Mouse (Mus musculus): ENCODE measurements around the gene Rimklb. TPM values are rescaled to one million over a fixed set of nuclear protein-coding genes. Genes with fewer than 3 reads are reported as not detected.
A peak's percentile ranks its signal among the peaks of the same experiment; 100 is the strongest.
"Not testable (repeated sequence)": the region's sequence is repeated elsewhere in the genome, so short reads cannot be mapped to it uniquely, and the experiment has no call there.

The Rimklb gene
- polyA plus RNA-seq, 1 experiment from 2014 or later, result 108 TPM

DNA sequence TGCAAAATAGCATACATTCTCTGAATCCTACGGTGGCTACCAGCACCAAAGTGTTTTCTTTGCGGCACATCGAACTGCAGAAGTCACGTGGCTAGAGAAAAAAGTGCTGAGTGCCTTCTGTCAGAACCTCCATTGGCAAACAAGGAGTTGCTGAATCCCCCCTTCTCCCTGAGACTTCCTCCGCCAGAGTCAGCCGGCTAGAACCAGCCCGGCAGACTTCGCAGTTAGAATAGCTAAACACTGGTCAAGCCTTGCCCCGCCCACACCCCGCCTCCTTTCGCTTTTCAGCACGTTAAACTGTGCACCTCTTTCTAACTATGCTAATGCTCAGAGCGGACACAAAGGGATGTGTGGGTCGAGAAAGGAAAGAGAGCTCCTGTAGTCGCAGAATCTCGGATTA is 7.0 kb downstream of the Rimklb start:
- ATAC-seq (peak; percentile 76), DNase-seq (ENCODE audit: low spot score) (peak; percentile 93)
- Histone ChIP-seq H3K4me2 (ENCODE audit: low read length) (peak overlapping the region; percentile 60), H3K9me3 (replicated peaks; ENCODE audit: control insufficient read depth, low read length) (no peaks in the 10 kb centered on the region), H3K4me3 (ENCODE audit: low read depth, low read length) (peak overlapping the region; percentile 25), H3K36me3 (ENCODE audit: control insufficient read depth, insufficient read depth, low read length) (no peaks in the 10 kb centered on the region), H3K9ac (ENCODE audit: low read length) (peak overlapping the region; percentile 59), H3K27me3 (replicated peaks; ENCODE audit: control insufficient read depth, insufficient read depth, low read length) (no peaks in the 10 kb centered on the region), H3K4me1 (ENCODE audit: control insufficient read depth, insufficient read depth, low read length) (peaks cover 20% of the 10 kb centered on the region), H3K27ac (ENCODE audit: low read depth, low read length) (peak overlapping the region; percentile 67)
- WGBS, result under 1% methylated on average over 16 of the region's 16 CpGs

DNA sequence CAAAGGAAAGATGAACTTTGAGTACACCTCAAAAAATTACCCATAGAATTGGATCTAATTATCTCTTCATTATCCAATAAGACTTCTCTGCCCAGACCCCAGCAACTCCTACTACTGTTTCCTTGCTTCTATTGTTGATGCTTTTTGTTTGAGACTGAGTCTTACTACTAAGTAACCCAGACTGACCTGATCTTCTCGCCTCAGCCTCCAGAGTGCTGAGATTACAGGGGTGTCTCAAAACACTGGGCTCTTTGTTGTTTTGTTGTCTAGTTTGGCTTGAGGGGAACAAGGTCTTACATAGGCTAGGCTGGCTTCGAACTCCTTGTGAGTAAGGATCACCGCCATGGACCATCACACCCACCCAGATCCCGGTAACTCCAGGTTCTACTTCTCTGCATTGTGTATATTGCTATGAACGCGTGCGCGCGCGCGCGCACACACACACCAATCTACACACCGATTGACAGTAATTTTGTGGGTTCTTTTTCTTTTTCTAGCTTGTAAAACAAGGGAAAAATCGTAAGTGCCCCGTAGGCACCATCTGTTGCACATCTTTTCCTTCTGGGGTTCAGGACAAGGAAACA is 7.5 kb downstream of the Rimklb start:
- WGBS, result 24% methylated on average over 15 of the region's 15 CpGs
- H3K27me3 ChIP-seq (replicated peaks; ENCODE audit: control insufficient read depth, insufficient read depth, low read length), result no peaks in the 10 kb centered on the region
- H3K36me3 ChIP-seq (ENCODE audit: control insufficient read depth, insufficient read depth, low read length), result no peaks in the 10 kb centered on the region
- H3K4me3 ChIP-seq (ENCODE audit: low read depth, low read length), result peak overlapping the region; percentile 25
- peak overlapping the region; percentile 60 for H3K4me2 ChIP-seq (ENCODE audit: low read length)
- peak overlapping the region; percentile 59 for H3K9ac ChIP-seq (ENCODE audit: low read length)
- H3K9me3 ChIP-seq (replicated peaks; ENCODE audit: control insufficient read depth, low read length), result no peaks in the 10 kb centered on the region
- ATAC-seq, result no peak
- peak; percentile 7 for DNase-seq (ENCODE audit: low spot score)
- H3K27ac ChIP-seq (ENCODE audit: low read depth, low read length), result peak overlapping the region; percentile 67
- H3K4me1 ChIP-seq (ENCODE audit: control insufficient read depth, insufficient read depth, low read length), result peaks cover 15% of the 10 kb centered on the region

DNA sequence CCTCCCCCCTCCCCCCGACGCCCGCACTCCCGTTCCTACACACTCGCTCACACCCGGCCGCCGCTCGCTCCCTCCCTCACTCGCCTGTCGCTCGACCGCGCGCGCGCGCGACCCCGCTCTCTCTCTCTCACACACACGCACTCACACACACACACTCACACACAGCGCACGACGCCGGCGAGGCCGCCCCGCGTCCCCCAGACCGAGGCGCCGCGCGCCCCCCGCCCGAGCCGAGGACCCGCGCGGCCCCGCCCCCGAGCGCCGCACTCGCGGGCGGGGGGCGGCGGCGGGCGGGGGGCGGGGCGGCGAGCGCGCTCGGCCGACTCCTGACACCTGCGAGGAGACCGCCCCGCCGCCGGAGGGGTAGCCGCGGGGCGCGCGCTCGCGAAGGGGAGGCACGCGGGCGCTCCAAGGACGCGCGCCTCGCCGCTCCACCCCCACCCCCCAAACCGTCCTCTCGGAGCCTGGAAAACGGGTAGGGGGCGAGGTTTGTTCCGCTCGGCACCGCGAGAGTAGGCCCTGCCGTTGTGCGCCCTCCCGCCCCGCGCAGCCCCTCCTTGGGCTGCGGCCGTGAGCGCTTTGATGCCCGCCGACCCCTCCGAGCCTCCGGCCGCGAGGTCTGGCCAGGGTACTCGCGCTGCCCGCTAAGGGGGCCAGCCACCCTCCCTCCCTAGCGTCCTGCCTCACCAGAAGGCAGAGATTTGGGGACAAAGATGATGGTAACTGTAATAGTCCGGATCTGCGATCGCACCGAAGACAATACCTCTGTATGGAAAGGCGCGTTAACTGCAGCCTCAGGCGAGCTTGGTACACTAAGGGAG is 12.1 kb downstream of the Rimklb start:
- DNase-seq (ENCODE audit: low spot score), result peak; percentile 96
- Histone ChIP-seq H3K4me1 (ENCODE audit: control insufficient read depth, insufficient read depth, low read length) (peaks cover 20% of the 10 kb centered on the region; the same call in 1 of the 2 replicates), H3K9ac (ENCODE audit: low read length) (peak overlapping the region; percentile 94), H3K4me2 (ENCODE audit: low read length) (peak overlapping the region; percentile 58), H3K4me3 (ENCODE audit: low read depth, low read length) (peak overlapping the region; percentile 65), H3K9me3 (replicated peaks; ENCODE audit: control insufficient read depth, low read length) (no peaks in the 10 kb centered on the region), H3K27me3 (replicated peaks; ENCODE audit: control insufficient read depth, insufficient read depth, low read length) (no peaks in the 10 kb centered on the region), H3K27ac (ENCODE audit: low read depth, low read length) (peak overlapping the region; percentile 97), H3K36me3 (ENCODE audit: control insufficient read depth, insufficient read depth, low read length) (no peaks in the 10 kb centered on the region; the same call in 1 of the 2 replicates)
- 1% methylated on average over 60 of the region's 111 CpGs for WGBS
- peak; percentile 90 for ATAC-seq

DNA sequence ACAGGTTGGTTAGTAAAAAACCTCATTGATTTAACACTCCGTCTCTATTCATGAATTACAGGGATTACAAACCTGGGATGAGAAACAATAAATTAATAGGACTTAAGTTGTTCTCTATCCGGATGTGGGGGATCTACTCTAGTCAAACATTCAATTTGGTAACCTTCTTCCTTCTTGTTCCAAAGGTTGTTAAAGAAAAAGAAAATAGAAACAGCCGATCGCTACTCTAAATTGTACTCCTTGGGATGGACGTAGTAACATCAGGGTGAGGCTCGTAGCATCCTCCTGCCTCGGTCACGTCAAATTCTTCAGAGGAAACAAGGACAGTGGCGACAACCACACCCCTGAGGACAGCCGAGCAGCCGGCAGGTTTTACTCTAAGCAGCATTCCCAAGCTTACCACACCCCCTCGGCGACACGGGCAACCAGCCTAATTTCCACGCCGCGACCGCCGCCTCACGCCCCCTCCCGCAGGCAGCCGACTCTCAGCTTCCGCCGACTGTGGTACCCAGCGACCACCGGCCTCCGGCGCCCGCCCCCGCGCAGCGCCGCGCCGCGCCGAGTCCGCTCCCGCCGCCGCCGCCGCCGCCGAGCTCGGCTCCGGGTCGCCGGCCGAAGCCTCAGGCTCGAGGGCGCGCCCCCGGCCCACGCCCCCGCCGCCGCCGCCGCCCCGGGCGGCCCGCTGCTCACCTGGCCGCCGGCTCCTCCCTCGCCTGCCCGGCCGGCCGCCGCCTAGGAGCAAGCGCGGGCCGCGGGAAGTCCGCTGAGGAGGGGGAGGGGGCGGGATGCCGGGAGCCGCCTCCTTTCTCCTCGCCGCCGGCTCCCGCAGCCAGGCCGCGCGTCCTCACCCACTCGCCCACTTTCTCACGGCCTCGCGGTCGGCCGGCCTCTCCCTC is 12.9 kb downstream of the Rimklb start:
- ATAC-seq, result peak; percentile 60
- DNase-seq (ENCODE audit: low spot score), result peak; percentile 58
- H3K4me2 ChIP-seq (ENCODE audit: low read length), result peak overlapping the region; percentile 58
- no peaks in the 10 kb centered on the region; the same call in 1 of the 2 replicates for H3K36me3 ChIP-seq (ENCODE audit: control insufficient read depth, insufficient read depth, low read length)
- WGBS, result 1% methylated on average over 48 of the region's 91 CpGs
- peak overlapping the region; percentile 94 for H3K9ac ChIP-seq (ENCODE audit: low read length)
- peak overlapping the region; percentile 65 for H3K4me3 ChIP-seq (ENCODE audit: low read depth, low read length)
- H3K4me1 ChIP-seq (ENCODE audit: control insufficient read depth, insufficient read depth, low read length), result peaks cover 17% of the 10 kb centered on the region; the same call in 1 of the 2 replicates
- H3K27me3 ChIP-seq (replicated peaks; ENCODE audit: control insufficient read depth, insufficient read depth, low read length), result no peaks in the 10 kb centered on the region
- peak overlapping the region; percentile 97 for H3K27ac ChIP-seq (ENCODE audit: low read depth, low read length)
- H3K9me3 ChIP-seq (replicated peaks; ENCODE audit: control insufficient read depth, low read length), result no peaks in the 10 kb centered on the region

DNA sequence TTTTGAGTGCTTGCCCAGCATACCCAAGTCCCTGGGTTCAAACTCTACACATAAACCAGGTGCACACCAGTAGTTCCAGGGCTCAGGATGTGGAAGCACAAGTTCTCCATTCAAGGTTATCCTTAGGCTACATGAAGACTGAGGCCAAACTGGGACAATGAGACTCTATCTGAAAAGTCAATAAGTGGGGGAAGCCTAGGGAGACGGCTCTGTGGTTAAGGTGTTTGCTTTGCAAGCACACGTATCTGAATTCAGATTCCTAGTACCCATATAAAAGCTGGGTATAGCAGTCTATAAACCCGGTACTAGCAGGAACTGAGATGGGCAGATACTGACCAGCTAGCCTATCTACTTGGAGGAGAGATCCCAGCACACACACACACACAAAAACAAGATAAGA is 20.5 kb downstream of the Rimklb start:
- Histone ChIP-seq H3K4me1 (ENCODE audit: control insufficient read depth, insufficient read depth, low read length) (no peaks in the 10 kb centered on the region), H3K27me3 (replicated peaks; ENCODE audit: control insufficient read depth, insufficient read depth, low read length) (no peaks in the 10 kb centered on the region), H3K9ac (ENCODE audit: low read length) (no peak overlapping the region), H3K9me3 (replicated peaks; ENCODE audit: control insufficient read depth, low read length) (no peaks in the 10 kb centered on the region), H3K27ac (ENCODE audit: low read depth, low read length) (no peak overlapping the region), H3K4me3 (ENCODE audit: low read depth, low read length) (no peak overlapping the region), H3K36me3 (ENCODE audit: control insufficient read depth, insufficient read depth, low read length) (no peaks in the 10 kb centered on the region; the same call in 1 of the 2 replicates), H3K4me2 (ENCODE audit: low read length) (no peak overlapping the region)
- 92% methylated on average over 3 of the region's 3 CpGs for WGBS
- DNase-seq (ENCODE audit: low spot score) (no peak), ATAC-seq (no peak)

DNA sequence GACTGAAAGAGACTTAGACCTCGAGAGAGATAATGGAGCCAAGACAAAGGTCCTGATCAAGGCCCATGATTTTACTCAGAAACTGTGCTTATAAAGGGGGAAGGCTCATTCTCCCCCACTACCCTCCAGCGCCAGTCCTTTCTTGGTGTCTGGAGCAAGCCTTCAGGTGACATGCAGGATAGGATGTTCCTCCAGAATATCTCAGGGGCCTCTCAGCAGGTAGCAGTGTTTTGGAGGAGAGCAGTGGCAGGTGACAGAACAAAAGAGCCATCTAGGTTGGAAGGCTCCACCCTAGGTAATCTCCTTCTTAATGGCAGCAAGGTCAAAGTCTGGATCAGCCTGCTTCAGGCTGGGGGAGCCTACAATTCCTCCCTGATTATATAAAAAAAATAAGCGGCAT is 27.1 kb downstream of the Rimklb start:
- not testable (repeated sequence) for DNase-seq (ENCODE audit: low spot score); H3K27me3 ChIP-seq (replicated peaks; ENCODE audit: control insufficient read depth, insufficient read depth, low read length); ATAC-seq; H3K9me3 ChIP-seq (replicated peaks; ENCODE audit: control insufficient read depth, low read length); H3K4me2 ChIP-seq (ENCODE audit: low read length); H3K9ac ChIP-seq (ENCODE audit: low read length); H3K4me3 ChIP-seq (ENCODE audit: low read depth, low read length); H3K4me1 ChIP-seq (ENCODE audit: control insufficient read depth, insufficient read depth, low read length); H3K27ac ChIP-seq (ENCODE audit: low read depth, low read length)
- WGBS, result 91% methylated on average over 3 of the region's 3 CpGs
- H3K36me3 ChIP-seq (ENCODE audit: control insufficient read depth, insufficient read depth, low read length), result peaks cover 57% of the 10 kb centered on the region

DNA sequence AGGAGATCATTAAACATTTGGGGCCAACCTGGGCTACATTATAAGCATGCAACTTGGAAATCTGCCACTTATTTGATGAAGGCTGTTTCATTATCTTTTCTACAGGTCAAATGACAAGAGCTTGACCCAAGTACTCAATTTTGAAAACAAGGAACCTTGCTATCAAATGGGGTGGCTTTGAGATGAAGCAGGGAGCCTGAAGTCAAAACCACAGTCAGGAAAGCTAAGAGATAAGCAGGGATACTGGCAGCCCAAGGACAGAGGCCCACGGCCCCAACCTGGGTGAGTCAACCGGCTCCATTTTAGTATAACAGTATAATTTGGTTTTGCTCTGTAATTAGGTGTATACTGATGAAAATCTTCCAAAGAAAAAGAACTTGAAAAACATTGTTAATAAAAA is 28.3 kb downstream of the Rimklb start:
- Histone ChIP-seq H3K4me3 (ENCODE audit: low read depth, low read length) (no peak overlapping the region), H3K9me3 (replicated peaks; ENCODE audit: control insufficient read depth, low read length) (no peaks in the 10 kb centered on the region), H3K27ac (ENCODE audit: low read depth, low read length) (no peak overlapping the region), H3K4me1 (ENCODE audit: control insufficient read depth, insufficient read depth, low read length) (no peaks in the 10 kb centered on the region), H3K36me3 (ENCODE audit: control insufficient read depth, insufficient read depth, low read length) (peaks cover 68% of the 10 kb centered on the region), H3K4me2 (ENCODE audit: low read length) (no peak overlapping the region), H3K27me3 (replicated peaks; ENCODE audit: control insufficient read depth, insufficient read depth, low read length) (no peaks in the 10 kb centered on the region), H3K9ac (ENCODE audit: low read length) (no peak overlapping the region)
- DNase-seq (ENCODE audit: low spot score), result no peak
- WGBS, result 91% methylated on average over 2 of the region's 2 CpGs
- ATAC-seq, result no peak

DNA sequence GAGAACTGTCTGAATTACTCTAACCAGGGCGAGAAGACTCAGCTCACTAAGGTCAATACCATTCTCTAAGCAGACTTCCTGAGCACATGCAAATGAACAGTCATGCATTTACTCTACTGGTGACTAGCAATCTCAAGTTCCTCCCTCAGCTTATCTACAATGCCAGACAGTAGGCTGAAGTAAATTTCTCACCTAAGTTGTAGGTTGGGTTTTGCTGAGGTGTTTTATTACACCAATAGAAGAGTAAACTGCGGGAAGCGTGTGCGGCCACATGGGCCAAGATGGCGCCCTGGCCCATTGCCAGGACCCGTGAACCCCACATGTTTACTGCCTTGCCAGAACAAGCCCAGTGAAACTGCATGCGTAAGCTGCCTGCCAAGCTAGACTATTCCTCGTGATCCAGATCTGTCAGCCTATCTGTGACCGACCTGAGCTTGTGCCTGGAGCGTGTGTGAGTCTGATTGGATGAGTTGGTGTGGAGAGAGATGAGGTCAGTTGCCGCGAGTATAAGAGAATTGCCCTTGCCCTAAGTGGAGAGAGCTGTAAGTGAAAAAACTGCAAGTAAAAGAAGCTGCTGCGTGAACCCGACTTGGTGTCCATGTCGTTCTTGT is 29.4 kb downstream of the Rimklb start:
- no peak overlapping the region for H3K4me2 ChIP-seq (ENCODE audit: low read length)
- DNase-seq (ENCODE audit: low spot score), result no peak
- H3K27me3 ChIP-seq (replicated peaks; ENCODE audit: control insufficient read depth, insufficient read depth, low read length), result no peaks in the 10 kb centered on the region
- H3K27ac ChIP-seq (ENCODE audit: low read depth, low read length), result no peak overlapping the region
- no peak for ATAC-seq
- H3K4me1 ChIP-seq (ENCODE audit: control insufficient read depth, insufficient read depth, low read length), result no peaks in the 10 kb centered on the region
- 93% methylated on average over 15 of the region's 15 CpGs for WGBS
- peaks cover 76% of the 10 kb centered on the region for H3K36me3 ChIP-seq (ENCODE audit: control insufficient read depth, insufficient read depth, low read length)
- H3K4me3 ChIP-seq (ENCODE audit: low read depth, low read length), result no peak overlapping the region
- H3K9ac ChIP-seq (ENCODE audit: low read length), result no peak overlapping the region
- no peaks in the 10 kb centered on the region for H3K9me3 ChIP-seq (replicated peaks; ENCODE audit: control insufficient read depth, low read length)
